Mouse (Mus musculus) megakaryocyte, embryonic 14.5 days (primary cell): ENCODE measurements around the gene Hspd1. TPM values are rescaled to one million over a fixed set of nuclear protein-coding genes. Genes with fewer than 3 reads are reported as not detected.
"Not testable (repeated sequence)": the region's sequence is repeated elsewhere in the genome, so short reads cannot be mapped to it uniquely, and the experiment has no call there.

Experiments
- H3K27me3 ChIP-seq: replicated peaks from 2 replicates; pipeline ENCODE3; 2012; ENCODE audit warnings: inconsistent platforms
- H3K36me3 ChIP-seq: replicated peaks from 2 replicates; pipeline ENCODE3; 2012; ENCODE audit warnings: low read length, inconsistent platforms, mixed read lengths
- H3K4me1 ChIP-seq: 2 replicates; pipeline ENCODE4 v1.6.1; 2012; ENCODE audit warnings: inconsistent platforms
- H3K4me3 ChIP-seq: replicated peaks from 2 replicates; pipeline ENCODE3; 2012; ENCODE audit warnings: moderate library complexity, mild to moderate bottlenecking, inconsistent platforms
- H3K9me3 ChIP-seq: 2 replicates; pipeline ENCODE4 v1.6.1; 2012; ENCODE audit warnings: inconsistent platforms
- FLI1 ChIP-seq: IDR thresholded peaks from 2 replicates; pipeline ENCODE4 v1.6.1; 2012; ENCODE audit warnings: low read length, inconsistent platforms, mixed read lengths
- GATA1 ChIP-seq: IDR thresholded peaks from 3 replicates; pipeline ENCODE4 v1.6.1; 2012; ENCODE audit warnings: mixed read lengths, low read length, inconsistent platforms, borderline replicate concordance
- polyA plus RNA-seq: library from polyadenylated mRNA; stranded (reverse); fragments of >175 nt; gene quantifications from 2 replicates; pipeline ENCODE4 v1.2.3, GENCODE M21; 2012; ENCODE audit warnings: low replicate concordance; ENCODE audit not compliant: insufficient read depth

Gene Hspd1
- polyA plus RNA-seq, 1 experiment = 31.5 TPM

DNA sequence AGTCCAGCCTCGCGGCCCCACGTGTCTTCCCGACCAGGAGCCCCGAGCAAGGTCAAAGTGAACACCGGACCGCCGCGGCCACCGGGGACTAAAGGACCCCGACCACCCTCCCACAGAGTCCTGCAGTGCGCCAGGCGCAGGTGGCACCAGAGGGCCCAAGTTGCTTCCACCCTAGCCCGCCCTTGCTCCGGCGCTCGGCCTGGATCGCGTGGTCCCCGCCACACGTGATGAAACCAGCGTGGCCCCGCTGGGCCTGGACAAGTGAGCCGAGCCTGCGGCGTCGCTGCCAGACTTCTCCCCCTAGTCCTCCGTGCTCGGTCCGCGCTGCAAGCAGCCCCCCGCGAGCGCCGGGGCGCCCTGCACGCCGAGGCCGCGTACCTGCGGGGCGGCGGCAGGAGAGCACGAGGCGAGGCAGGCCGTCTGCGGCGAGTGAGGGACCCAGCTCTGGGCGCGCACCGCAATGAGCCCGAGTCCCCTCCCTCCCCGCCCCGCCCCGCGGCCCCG lies 590 bp downstream of the Hspd1 start:
- H3K9me3 ChIP-seq = no peaks in the 10 kb centered on the region; the same call in 1 of the 2 replicates
- TF ChIP-seq GATA1 (no peak), FLI1 (no peak)
- peaks cover 51% of the 10 kb centered on the region for H3K36me3 ChIP-seq
- peaks cover 47% of the 10 kb centered on the region for H3K4me1 ChIP-seq
- H3K27me3 ChIP-seq = no peaks in the 10 kb centered on the region
- peak overlapping the region; percentile 97 for H3K4me3 ChIP-seq

DNA sequence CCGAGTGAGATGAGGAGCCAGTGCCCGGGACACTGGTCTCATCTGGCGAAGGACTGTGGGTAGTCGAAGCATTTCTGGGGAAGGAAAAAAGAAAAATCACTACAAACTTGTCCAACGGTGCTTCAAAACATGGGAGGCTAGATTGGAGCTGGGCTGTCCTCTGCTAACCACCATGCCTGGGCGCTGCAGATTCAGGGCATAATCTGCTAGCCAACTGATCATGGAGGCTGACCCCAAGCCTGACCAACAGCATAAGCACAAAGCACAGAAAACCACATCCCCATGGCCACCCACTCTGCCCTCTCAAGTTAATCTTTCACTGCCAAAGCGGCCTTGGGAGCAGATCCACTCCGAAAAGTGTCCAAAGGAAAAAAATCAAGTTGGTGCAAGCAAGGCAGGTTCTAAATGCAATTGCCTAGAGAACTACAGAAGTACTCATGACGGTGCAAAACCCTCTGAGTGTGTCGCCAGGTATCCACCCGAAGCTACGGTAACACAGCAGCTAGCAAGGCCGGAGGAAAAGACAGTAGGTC lies 1.1 kb downstream of the Hspd1 start:
- TF ChIP-seq FLI1 (no peak), GATA1 (no peak)
- H3K4me3 ChIP-seq = peak overlapping the region; percentile 97
- no peaks in the 10 kb centered on the region; the same call in 1 of the 2 replicates for H3K9me3 ChIP-seq
- H3K4me1 ChIP-seq = peaks cover 47% of the 10 kb centered on the region
- peaks cover 51% of the 10 kb centered on the region for H3K36me3 ChIP-seq
- no peaks in the 10 kb centered on the region for H3K27me3 ChIP-seq

DNA sequence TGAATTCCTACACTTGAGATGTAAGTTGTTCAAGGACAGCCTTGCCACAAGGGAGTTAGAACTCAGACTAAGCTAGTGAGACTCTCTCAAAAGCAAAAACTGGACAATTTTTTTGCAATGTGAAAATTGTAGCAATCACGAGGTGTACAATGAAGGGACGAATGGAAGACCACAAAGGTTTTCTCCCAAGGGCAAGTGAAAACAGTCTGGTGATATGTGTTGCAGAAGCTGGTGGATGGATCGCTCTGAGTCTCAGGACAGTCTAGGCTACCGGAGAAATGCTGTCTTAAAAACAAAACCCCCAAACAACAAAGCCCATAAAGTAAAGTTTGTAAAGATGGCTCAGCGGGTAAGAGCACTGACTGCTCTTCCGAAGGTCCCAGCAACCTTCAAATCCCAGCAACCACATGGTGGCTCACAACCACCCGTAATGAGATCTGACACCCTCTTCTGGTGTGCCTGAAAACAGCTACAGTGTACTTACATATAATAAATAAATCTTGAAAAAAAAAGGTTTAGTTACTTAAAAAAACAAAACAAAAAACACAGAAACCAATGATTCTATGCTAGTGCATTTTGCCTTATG lies 2.2 kb downstream of the Hspd1 start:
- Histone ChIP-seq H3K9me3 (no peaks in the 10 kb centered on the region; the same call in 1 of the 2 replicates), H3K4me3 (peak overlapping the region; percentile 97), H3K36me3 (peaks cover 54% of the 10 kb centered on the region), H3K27me3 (no peaks in the 10 kb centered on the region), H3K4me1 (peaks cover 47% of the 10 kb centered on the region)
- TF ChIP-seq FLI1 (no peak), GATA1 (no peak)

DNA sequence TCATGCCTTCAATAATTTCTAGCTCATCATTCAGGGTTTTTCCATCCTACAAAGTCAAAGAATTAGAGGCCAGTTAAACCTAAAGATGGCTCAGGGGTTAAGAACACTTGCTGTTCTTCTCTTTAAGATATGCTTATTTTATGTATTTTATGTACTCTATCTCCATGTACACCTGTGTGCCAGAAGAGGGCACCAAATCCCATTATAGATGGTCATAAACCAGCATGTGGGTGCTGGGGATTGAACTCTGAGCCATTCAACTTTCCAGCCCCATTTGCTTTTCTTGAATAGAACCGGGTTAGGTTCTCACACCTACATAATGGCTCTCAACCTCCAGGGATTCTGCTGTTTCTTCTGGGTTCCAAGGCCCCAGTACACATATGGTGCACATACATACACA lies 5.9 kb downstream of the Hspd1 start:
- Histone ChIP-seq H3K36me3 (peaks cover 79% of the 10 kb centered on the region), H3K4me3 (no peak overlapping the region), H3K9me3 (no peaks in the 10 kb centered on the region; the same call in 1 of the 2 replicates), H3K4me1 (peaks cover 36% of the 10 kb centered on the region), H3K27me3 (no peaks in the 10 kb centered on the region)
- TF ChIP-seq GATA1 = no peak
- TF ChIP-seq FLI1 = no peak

DNA sequence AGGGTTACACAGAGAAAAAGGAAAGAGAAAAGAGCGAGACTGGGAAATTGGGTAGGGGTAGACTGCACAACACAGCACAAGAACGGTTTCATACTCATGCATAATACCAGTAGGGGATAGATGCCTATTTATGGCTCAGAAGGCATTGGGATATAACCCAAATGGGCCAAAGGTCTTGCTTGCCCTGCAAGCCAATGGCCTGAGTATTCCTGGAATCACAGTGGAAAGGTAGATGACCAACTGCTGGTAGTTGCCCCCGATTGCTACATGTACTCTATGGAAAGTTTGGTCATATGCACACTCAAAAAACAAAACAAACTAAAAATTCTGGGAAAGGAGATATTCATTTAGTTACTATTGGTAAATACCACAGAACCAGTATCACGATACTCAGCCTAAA lies 8.4 kb downstream of the Hspd1 start:
- TF ChIP-seq GATA1 = no peak
- TF ChIP-seq FLI1 = no peak
- Histone ChIP-seq H3K27me3 (no peaks in the 10 kb centered on the region), H3K36me3 (peaks cover 90% of the 10 kb centered on the region), H3K9me3 (no peaks in the 10 kb centered on the region; the same call in 1 of the 2 replicates), H3K4me3 (no peak overlapping the region), H3K4me1 (peaks cover 26% of the 10 kb centered on the region)

DNA sequence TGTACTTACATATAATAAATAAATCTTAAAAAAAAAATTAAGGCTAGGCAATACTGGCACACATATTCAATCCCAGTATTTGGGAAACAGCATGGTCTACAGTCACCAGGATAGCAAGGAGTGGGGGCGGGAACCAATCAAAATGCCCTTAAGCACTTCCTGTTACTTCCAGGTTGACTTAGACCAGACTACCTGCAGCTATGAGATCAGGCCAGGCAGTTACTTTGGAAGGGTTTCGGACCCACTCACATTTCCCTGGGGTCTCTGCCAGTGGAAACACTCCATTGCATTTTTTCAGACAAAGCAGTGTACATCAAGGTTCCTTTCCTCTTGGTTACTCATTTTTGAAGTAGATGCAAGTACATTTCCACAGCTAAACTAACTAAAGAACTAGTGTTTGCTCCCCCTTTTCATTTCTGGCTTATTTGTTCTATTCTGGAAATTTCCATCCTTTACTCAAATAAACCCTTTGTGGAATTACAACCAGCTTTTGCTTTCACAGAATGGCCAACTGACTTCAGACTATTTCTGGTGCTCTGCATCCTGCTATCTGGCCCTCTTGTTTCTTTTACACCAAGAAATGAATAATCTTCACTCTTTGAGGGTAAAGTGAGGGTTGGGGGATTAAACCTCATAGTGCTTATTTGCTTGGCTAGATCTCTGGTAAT lies 11.1 kb downstream of the Hspd1 start:
- H3K4me1 ChIP-seq = peaks cover 21% of the 10 kb centered on the region
- peaks cover 78% of the 10 kb centered on the region for H3K36me3 ChIP-seq
- TF ChIP-seq GATA1 = no peak
- H3K4me3 ChIP-seq = no peak overlapping the region
- no peaks in the 10 kb centered on the region for H3K9me3 ChIP-seq
- no peaks in the 10 kb centered on the region for H3K27me3 ChIP-seq

DNA sequence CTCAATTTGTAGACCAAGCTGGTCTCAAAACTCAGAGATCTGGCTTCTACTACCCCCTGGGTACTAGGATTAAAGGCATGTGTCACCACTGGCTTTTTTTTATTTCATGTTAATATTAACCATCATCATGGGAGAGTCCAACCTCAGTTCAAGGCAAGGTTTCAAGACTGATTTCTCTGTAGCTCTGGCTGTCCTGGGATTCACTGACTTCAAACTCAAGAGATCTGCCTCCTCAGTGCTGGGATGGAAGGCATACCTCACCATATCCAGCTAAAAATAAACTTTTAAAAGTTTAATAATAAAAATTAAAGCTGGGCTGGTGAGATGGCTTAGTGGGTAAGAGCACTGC lies 11.7 kb downstream of the Hspd1 start:
- TF ChIP-seq GATA1 (no peak), FLI1 (no peak)
- Histone ChIP-seq H3K9me3 (no peaks in the 10 kb centered on the region), H3K4me1 (peaks cover 21% of the 10 kb centered on the region), H3K36me3 (peaks cover 78% of the 10 kb centered on the region), H3K27me3 (no peaks in the 10 kb centered on the region), H3K4me3 (no peak overlapping the region)

DNA sequence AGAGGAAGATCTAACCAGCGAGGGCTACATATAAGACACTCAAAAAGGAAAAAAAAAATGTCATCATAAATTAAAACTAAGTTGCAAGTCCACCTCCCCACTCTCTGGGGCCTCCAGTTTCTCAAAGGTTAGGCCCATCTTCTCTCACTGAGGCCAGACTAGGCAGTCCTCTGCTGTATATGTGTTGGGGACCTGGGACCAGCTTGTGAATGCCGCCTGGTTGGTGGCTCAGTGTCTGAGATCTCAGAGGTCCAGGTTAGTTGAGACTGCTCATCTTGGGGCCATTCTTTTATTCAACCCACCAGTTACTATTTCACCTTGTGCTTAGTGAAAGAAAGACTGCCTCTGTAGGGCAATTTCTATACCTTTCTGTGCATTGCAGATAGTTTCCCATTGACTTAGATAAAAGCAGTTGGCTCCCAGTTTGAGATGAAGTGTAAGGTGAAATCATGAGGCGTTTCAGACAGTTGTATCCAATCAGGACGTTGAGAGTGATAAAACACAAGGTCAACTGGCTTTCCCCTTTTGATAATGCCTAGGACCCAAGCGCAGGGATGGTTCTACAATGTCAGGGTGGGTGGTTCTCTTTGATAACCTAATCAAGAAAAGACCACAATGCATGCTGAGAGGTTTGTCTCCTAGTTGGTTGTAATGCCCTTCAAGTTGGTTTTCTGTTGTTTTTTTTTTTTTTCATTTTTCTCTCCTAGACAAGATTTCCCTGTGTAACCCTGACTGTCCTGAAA lies 12.2 kb downstream of the Hspd1 start:
- Histone ChIP-seq H3K36me3 (peaks cover 78% of the 10 kb centered on the region), H3K27me3 (no peaks in the 10 kb centered on the region), H3K9me3 (no peaks in the 10 kb centered on the region), H3K4me3 (no peak overlapping the region), H3K4me1 (peaks cover 21% of the 10 kb centered on the region)
- no peak for TF ChIP-seq GATA1
- TF ChIP-seq FLI1 = no peak

DNA sequence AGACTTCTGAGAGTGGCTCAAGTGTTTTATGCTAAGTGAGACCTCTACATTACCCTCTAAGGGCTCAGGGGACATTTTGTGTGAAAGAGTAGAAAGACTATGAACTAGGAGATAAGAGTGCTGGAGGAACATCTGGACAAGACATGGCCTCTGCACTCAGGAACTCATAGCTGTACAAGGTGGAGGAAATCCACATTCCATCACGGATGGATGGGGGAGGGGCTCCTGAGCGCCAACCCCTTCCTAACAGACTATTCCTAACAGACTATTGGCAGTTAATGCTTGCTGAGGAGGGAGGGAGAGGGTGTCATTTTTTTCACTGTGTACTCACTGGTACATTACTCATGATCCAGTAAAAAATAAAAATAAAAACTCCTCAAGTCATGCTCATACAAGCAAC lies 13.3 kb downstream of the Hspd1 start:
- Histone ChIP-seq H3K4me1 (peaks cover 21% of the 10 kb centered on the region), H3K36me3 (peaks cover 78% of the 10 kb centered on the region), H3K27me3 (no peaks in the 10 kb centered on the region), H3K4me3 (no peak overlapping the region), H3K9me3 (no peaks in the 10 kb centered on the region)
- no peak for TF ChIP-seq FLI1
- no peak for TF ChIP-seq GATA1

DNA sequence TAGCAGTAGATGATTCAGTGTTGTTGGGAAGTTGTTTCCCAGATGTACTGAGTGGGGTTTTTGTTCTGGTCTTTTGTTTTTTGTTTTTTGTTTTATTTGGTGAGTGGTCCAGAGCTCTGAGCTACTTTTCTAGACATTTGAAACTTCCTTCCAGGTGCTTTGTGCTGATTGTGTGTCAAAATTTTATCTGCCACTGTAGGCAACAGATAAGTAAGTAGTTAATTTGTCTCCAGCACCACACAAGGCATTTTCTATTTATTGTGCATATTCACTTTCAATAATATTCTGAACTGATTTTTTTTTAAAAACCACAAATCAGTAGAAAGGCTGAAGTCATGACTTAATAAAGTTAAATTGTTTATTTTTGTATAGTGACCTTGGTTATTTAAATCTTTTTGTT lies 15.7 kb downstream of the Hspd1 start:
- not testable (repeated sequence) for H3K27me3 ChIP-seq, H3K4me3 ChIP-seq, H3K9me3 ChIP-seq
- Histone ChIP-seq H3K36me3 (peaks cover 80% of the 10 kb centered on the region), H3K4me1 (peaks cover 21% of the 10 kb centered on the region)
